ENCODE assay signal across 23 mouse cellular contexts in genomic region chr1:71115781-71116180, GRCm38 (mm10).
"Had no signal": no experiment of that assay in that cellular context is flagged by ENCODE, and none has a peak within 500 bp of the region (broad histone marks: within the 10 kb centered on the region; RNA-seq: fewer than 3 reads in every experiment).

No protein-coding gene starts in this region.

- H3K9ac ChIP-seq: intestine, embryonic 15.5 days; kidney, embryonic 15.5 days; liver, embryonic 13.5 days; midbrain, embryonic 13.5 days; neural tube, embryonic 13.5 days; stomach, embryonic 15.5 days had no signal

- H3K27ac ChIP-seq: intestine, embryonic 15.5 days; kidney, embryonic 15.5 days; layer of hippocampus, adult 2 months; left cerebral cortex, adult 2 months; liver, embryonic 13.5 days; midbrain, embryonic 10.5 days; midbrain, embryonic 13.5 days; neural tube, embryonic 13.5 days; stomach, embryonic 15.5 days had no signal

- H3K9me3 ChIP-seq: intestine, embryonic 15.5 days; kidney, embryonic 15.5 days; liver, embryonic 13.5 days; megakaryocyte, embryonic 14.5 days; midbrain, embryonic 10.5 days; midbrain, embryonic 13.5 days; neural tube, embryonic 13.5 days; stomach, embryonic 15.5 days had no signal

- H3K4me1 ChIP-seq: intestine, embryonic 15.5 days; kidney, embryonic 15.5 days; liver, embryonic 13.5 days; megakaryocyte, embryonic 14.5 days; neural tube, embryonic 13.5 days; stomach, embryonic 15.5 days had no signal

- H3K36me3 ChIP-seq: intestine, embryonic 15.5 days; kidney, embryonic 15.5 days; liver, embryonic 13.5 days; midbrain, embryonic 10.5 days; midbrain, embryonic 13.5 days; neural tube, embryonic 13.5 days; stomach, embryonic 15.5 days had no signal

- H3K4me3 ChIP-seq: intestine, embryonic 15.5 days; kidney, embryonic 15.5 days; layer of hippocampus, adult 2 months; left cerebral cortex, adult 2 months; liver, embryonic 13.5 days; megakaryocyte, embryonic 14.5 days; midbrain, embryonic 10.5 days; midbrain, embryonic 13.5 days; myocyte; neural tube, embryonic 13.5 days; stomach, embryonic 15.5 days had no signal

- DNase-seq: kidney, adult 11 months; kidney, adult 8-10 months; kidney, postnatal 14 days; layer of hippocampus, adult 9-11 months; liver, embryonic 13.5 days; lung, adult 2 months; lung, postnatal 14 days; lung, postnatal 4 days; right cerebral cortex, adult 18-20 months; right cerebral cortex, postnatal 14 days; right cerebral cortex, postnatal 4 days; thymus, postnatal 36 days had no signal

- H3K4me2 ChIP-seq: intestine, embryonic 15.5 days; kidney, embryonic 15.5 days; liver, embryonic 13.5 days; midbrain, embryonic 13.5 days; neural tube, embryonic 13.5 days; stomach, embryonic 15.5 days had no signal

- H3K27me3 ChIP-seq: intestine, embryonic 15.5 days; kidney, embryonic 15.5 days; liver, embryonic 13.5 days; megakaryocyte, embryonic 14.5 days; midbrain, embryonic 13.5 days; neural tube, embryonic 13.5 days; stomach, embryonic 15.5 days had no signal

- ATAC-seq: intestine, embryonic 15.5 days; midbrain, embryonic 13.5 days; midbrain, embryonic 16.5 days had no signal
